Mouse (Mus musculus) cerebellum, postnatal 25 days (tissue): ENCODE measurements around the gene Fut2.
A peak's percentile ranks its signal among the peaks of the same experiment; 100 is the strongest.
"Not testable (repeated sequence)": the region's sequence is repeated elsewhere in the genome, so short reads cannot be mapped to it uniquely, and the experiment has no call there.

Source experiments
- DNase-seq, 2 experiments: peaks; one replicate each; pipeline ENCODE4 v3.0.0; 2021; ENCODE audit warnings: mixed read lengths in 2 of 2

Fut2 gene

GRCm38 (mm10) chr7:45667761-45668160 is 1.6 kb upstream of the Fut2 start:
- DNase-seq: no peak

- no peak for DNase-seq
Observed at GRCm38 (mm10) chr7:45665303-45666138, 673 bp downstream of the Fut2 start.

- DNase-seq: not testable (repeated sequence)
Observed at GRCm38 (mm10) chr7:45661702-45662101, 4.5 kb downstream of the Fut2 start.

- DNase-seq: peak in 1 of 2 experiments; percentile 50
Observed at GRCm38 (mm10) chr7:45660746-45661478, 5.3 kb downstream of the Fut2 start.

- DNase-seq: no peak
Observed at GRCm38 (mm10) chr7:45654424-45655047, 11.7 kb downstream of the Fut2 start.

- not testable (repeated sequence) for DNase-seq
Observed at GRCm38 (mm10) chr7:45650484-45650883, 15.7 kb downstream of the Fut2 start.

GRCm38 (mm10) chr7:45649351-45649750 is 16.8 kb downstream of the Fut2 start:
- no peak for DNase-seq

GRCm38 (mm10) chr7:45646671-45647070 is 19.5 kb downstream of the Fut2 start:
- no peak for DNase-seq

GRCm38 (mm10) chr7:45645591-45645971 is 20.6 kb downstream of the Fut2 start:
- DNase-seq: no peak

GRCm38 (mm10) chr7:45644872-45645590 is 21.2 kb downstream of the Fut2 start:
- DNase-seq: peak in 1 of 2 experiments; percentile 31

- DNase-seq: peak; percentile 74 to 78
Observed at GRCm38 (mm10) chr7:45644183-45644582, 22.0 kb downstream of the Fut2 start.

- DNase-seq: peak; percentile 99 to 100
Observed at GRCm38 (mm10) chr7:45643441-45644178, 22.6 kb downstream of the Fut2 start.

- peak in 1 of 2 experiments; percentile 53 for DNase-seq
Observed at GRCm38 (mm10) chr7:45642503-45643255, 23.5 kb downstream of the Fut2 start.

GRCm38 (mm10) chr7:45642083-45642482 is 24.1 kb downstream of the Fut2 start:
- peak; percentile 65 to 68 for DNase-seq

GRCm38 (mm10) chr7:45641391-45642040 is 24.7 kb downstream of the Fut2 start:
- peak; percentile 68 to 77 for DNase-seq

- peak in 1 of 2 experiments; percentile 28 for DNase-seq
Observed at GRCm38 (mm10) chr7:45640191-45640957, 25.8 kb downstream of the Fut2 start.

GRCm38 (mm10) chr7:45639561-45640027 is 26.6 kb downstream of the Fut2 start, which contains the start of gene Mamstr:
Gene Mamstr, plus strand, starts transcription at chr7:45639977.
- DNase-seq: peak in 1 of 2 experiments; percentile 42

- DNase-seq: peak; percentile 98 to 99
Observed at GRCm38 (mm10) chr7:45638623-45639401, 27.4 kb downstream of the Fut2 start.

GRCm38 (mm10) chr7:45637710-45638109 is 28.5 kb downstream of the Fut2 start:
- peak in 1 of 2 experiments; percentile 43 for DNase-seq
